Comparison of ENCODE assay signal across 18 mouse cellular contexts in the genomic region with DNA sequence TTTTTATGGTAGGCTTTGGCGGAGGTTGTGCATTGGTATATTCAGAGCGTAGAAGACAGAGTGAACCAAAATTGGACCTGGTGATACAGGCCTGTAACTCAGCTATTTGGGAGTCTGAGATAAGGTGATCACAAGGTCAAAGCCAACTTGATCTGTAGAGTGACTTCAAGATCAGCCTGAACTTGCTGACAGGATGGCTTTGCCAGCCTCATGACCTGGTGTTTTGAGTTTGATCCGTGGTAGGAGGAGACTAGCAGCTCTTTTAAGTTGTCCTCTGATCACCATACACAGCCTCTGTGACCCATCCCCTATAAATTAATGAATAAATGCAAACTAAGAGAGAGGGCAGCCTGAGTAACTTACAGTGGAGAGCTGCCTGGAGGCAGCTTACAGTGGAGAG. TPM values are rescaled to one million over a fixed set of nuclear protein-coding genes. Genes with fewer than 3 reads are reported as not detected.
DNase-seq lines count a peak whose midpoint lies in the region; ATAC-seq and TF ChIP-seq lines count a peak whose summit lies in the region.
"Had no signal": no experiment of that assay in that cellular context is flagged by ENCODE, and none has a peak within 500 bp of the region (broad histone marks: within the 10 kb centered on the region; RNA-seq: fewer than 3 reads in every experiment).

No protein-coding gene starts in this region.

- DNase-seq in heart, adult 2 months: peak in 1 of 2 experiments; percentile 64
- DNase-seq in heart, postnatal 4 days: peak; percentile 27
- DNase-seq in forebrain, postnatal 0 days: no peak
- no peak for DNase-seq in midbrain, embryonic 10.5 days (ENCODE audit: low spot score)
- DNase-seq in urinary bladder, postnatal 36 days (ENCODE audit: low spot score in 2 of 2): no peak
- DNase-seq: adrenal gland, postnatal 14 days; cerebellum, adult 11-12 months; layer of hippocampus, postnatal 36 days; lung, adult 18-20 months; thymus, postnatal 25 days had no signal

- intact Hi-C loops in heart, adult 2 months (cut with DNase I): no loop called here

- no peak; the same call in 1 of the 2 replicates for TF ChIP-seq POLR2A in heart, adult 2 months (IDR thresholded peaks at IDR 0.05; ENCODE audit: insufficient read depth, low read depth, low read length)

- no peaks in the 10 kb centered on the region for H3K27me3 ChIP-seq in megakaryocyte, embryonic 14.5 days (replicated peaks)
- H3K27me3 ChIP-seq in heart, adult 2 months (ENCODE audit: control insufficient read depth, insufficient read depth, low read length): no peaks in the 10 kb centered on the region
- H3K27me3 ChIP-seq in forebrain, postnatal 0 days (ENCODE audit: insufficient read depth, low read length): no peaks in the 10 kb centered on the region
- H3K27me3 ChIP-seq in midbrain, embryonic 10.5 days (ENCODE audit: low read depth, poor library complexity, severe bottlenecking): no peaks in the 10 kb centered on the region
- H3K27me3 ChIP-seq: forebrain, embryonic 12.5 days; hindbrain, embryonic 13.5 days; Patski had no signal

- no peak for TF ChIP-seq CTCF in heart, adult 2 months (IDR thresholded peaks at IDR 0.05)
- TF ChIP-seq CTCF in forebrain, postnatal 0 days (IDR thresholded peaks at IDR 0.05; ENCODE audit: low read depth): no peak

- peaks cover 84% of the 10 kb centered on the region for H3K4me1 ChIP-seq in megakaryocyte, embryonic 14.5 days
- H3K4me1 ChIP-seq in heart, adult 2 months (ENCODE audit: control insufficient read depth, insufficient read depth, low read length): peaks cover 22% of the 10 kb centered on the region
- peaks cover 10% of the 10 kb centered on the region for H3K4me1 ChIP-seq in forebrain, postnatal 0 days (ENCODE audit: insufficient read depth)
- H3K4me1 ChIP-seq in midbrain, embryonic 10.5 days: peaks cover 18% of the 10 kb centered on the region

- TF ChIP-seq EP300 in heart, adult 2 months (IDR thresholded peaks at IDR 0.05; ENCODE audit: insufficient read depth, low read depth, low read length): peak; percentile 69; the same call in 1 of the 2 replicates

- H3K9me3 ChIP-seq in megakaryocyte, embryonic 14.5 days: no peaks in the 10 kb centered on the region
- H3K9me3 ChIP-seq in forebrain, postnatal 0 days (ENCODE audit: low read length): no peaks in the 10 kb centered on the region
- H3K9me3 ChIP-seq in midbrain, embryonic 10.5 days (replicated peaks): no peaks in the 10 kb centered on the region
- H3K9me3 ChIP-seq: forebrain, embryonic 12.5 days; hindbrain, embryonic 13.5 days had no signal

- peak overlapping the region; percentile 80 for H3K27ac ChIP-seq in heart, adult 2 months
- H3K27ac ChIP-seq in forebrain, postnatal 0 days (ENCODE audit: low read depth, low read length): no peak overlapping the region
- H3K27ac ChIP-seq in midbrain, embryonic 10.5 days (replicated peaks): no peak overlapping the region
- H3K27ac ChIP-seq: forebrain, embryonic 12.5 days; hindbrain, embryonic 13.5 days; kidney, postnatal 0 days had no signal

- H3K9ac ChIP-seq in heart, adult 2 months (ENCODE audit: low read depth, low read length): no peak overlapping the region
- no peak overlapping the region for H3K9ac ChIP-seq in forebrain, postnatal 0 days
- H3K9ac ChIP-seq: forebrain, embryonic 12.5 days; hindbrain, embryonic 13.5 days had no signal

- WGBS in heart, adult 2 months: 55% methylated on average over 3 of the region's 3 CpGs
- WGBS in forebrain, postnatal 0 days: 92% methylated on average over 3 of the region's 3 CpGs
- 87% methylated on average over 3 of the region's 3 CpGs for WGBS in midbrain, embryonic 10.5 days

- peaks cover 9% of the 10 kb centered on the region for H3K36me3 ChIP-seq in megakaryocyte, embryonic 14.5 days (replicated peaks; ENCODE audit: low read length)
- peaks cover 37% of the 10 kb centered on the region for H3K36me3 ChIP-seq in heart, adult 2 months (ENCODE audit: control insufficient read depth, insufficient read depth, low read length)
- no peaks in the 10 kb centered on the region for H3K36me3 ChIP-seq in forebrain, postnatal 0 days (ENCODE audit: insufficient read depth)
- no peaks in the 10 kb centered on the region for H3K36me3 ChIP-seq in midbrain, embryonic 10.5 days
- H3K36me3 ChIP-seq: forebrain, embryonic 12.5 days; hindbrain, embryonic 13.5 days had no signal

- no peak for ATAC-seq in megakaryocyte, adult 5-6 weeks (ENCODE audit: poor library complexity, severe bottlenecking)
- ATAC-seq in megakaryocyte progenitor cell, adult 5-6 weeks (replicated peaks; ENCODE audit: poor library complexity): peak; percentile 4; the same call in 1 of the 2 replicates
- no peak for ATAC-seq in forebrain, postnatal 0 days
- ATAC-seq: Patski had no signal

- peak overlapping the region; percentile 69 for H3K4me3 ChIP-seq in megakaryocyte, embryonic 14.5 days (replicated peaks)
- no peak overlapping the region for H3K4me3 ChIP-seq in heart, adult 2 months
- no peak overlapping the region for H3K4me3 ChIP-seq in forebrain, postnatal 0 days (ENCODE audit: low read depth, low read length)
- no peak overlapping the region for H3K4me3 ChIP-seq in midbrain, embryonic 10.5 days
- H3K4me3 ChIP-seq: forebrain, embryonic 12.5 days; hindbrain, embryonic 13.5 days had no signal

- no peak overlapping the region for H3K4me2 ChIP-seq in forebrain, postnatal 0 days (ENCODE audit: low read depth)
- H3K4me2 ChIP-seq: forebrain, embryonic 12.5 days; hindbrain, embryonic 13.5 days; midbrain, embryonic 11.5 days had no signal

- H3K79me2 ChIP-seq in heart, adult 2 months (replicated peaks; ENCODE audit: control insufficient read depth, insufficient read depth, low read length): peaks cover 12% of the 10 kb centered on the region

RNA-seq across cellular contexts. Expression of a gene that starts 3.8 kb away (rescaled TPM):
- 1.1 and 1.3 TPM in 2 replicates for polyA plus RNA-seq in megakaryocyte, embryonic 14.5 days (2012; ENCODE audit: insufficient read depth, low replicate concordance)
- total RNA-seq in megakaryocyte, adult 5-6 weeks (2015): 65.5 and 68.1 TPM in 2 replicates
- 95.3 and 105 TPM in 2 replicates for total RNA-seq in megakaryocyte, adult 5-6 weeks (2017)
- 10 to 100 TPM; 70.0 to 73.7 TPM for total RNA-seq in heart, adult 2 months (2021)
- 10.9 and 23.9 TPM in 2 replicates for polyA plus RNA-seq in heart, adult 2 months (2012; rRNA removed)
- 10 to 100 TPM; 91.8 to 97.5 TPM for total RNA-seq in heart, postnatal 4 days (2021)
- total RNA-seq in megakaryocyte progenitor cell, adult 5-6 weeks (2015): 73.2 and 80.2 TPM in 2 replicates
- total RNA-seq in megakaryocyte progenitor cell, adult 5-6 weeks (2017): 90.9 and 125 TPM in 2 replicates
- total RNA-seq in forebrain, postnatal 0 days (2014; rRNA removed): 81.1 and 89.5 TPM in 2 replicates
- 11.7 and 16.6 TPM in 2 replicates for polyA plus RNA-seq in forebrain, postnatal 0 days (2015; fragmentation: Nextera tagmentation; extraction: Ambion mirVana)
- 7.6 and 10.6 TPM in 2 replicates for polyA plus RNA-seq in midbrain, embryonic 10.5 days (2016; fragmentation: Nextera tagmentation; extraction: Ambion mirVana)
